Mouse (Mus musculus): ENCODE measurements around the gene Bpi.
A peak's percentile ranks its signal among the peaks of the same experiment; 100 is the strongest.

Gene Bpi

DNA sequence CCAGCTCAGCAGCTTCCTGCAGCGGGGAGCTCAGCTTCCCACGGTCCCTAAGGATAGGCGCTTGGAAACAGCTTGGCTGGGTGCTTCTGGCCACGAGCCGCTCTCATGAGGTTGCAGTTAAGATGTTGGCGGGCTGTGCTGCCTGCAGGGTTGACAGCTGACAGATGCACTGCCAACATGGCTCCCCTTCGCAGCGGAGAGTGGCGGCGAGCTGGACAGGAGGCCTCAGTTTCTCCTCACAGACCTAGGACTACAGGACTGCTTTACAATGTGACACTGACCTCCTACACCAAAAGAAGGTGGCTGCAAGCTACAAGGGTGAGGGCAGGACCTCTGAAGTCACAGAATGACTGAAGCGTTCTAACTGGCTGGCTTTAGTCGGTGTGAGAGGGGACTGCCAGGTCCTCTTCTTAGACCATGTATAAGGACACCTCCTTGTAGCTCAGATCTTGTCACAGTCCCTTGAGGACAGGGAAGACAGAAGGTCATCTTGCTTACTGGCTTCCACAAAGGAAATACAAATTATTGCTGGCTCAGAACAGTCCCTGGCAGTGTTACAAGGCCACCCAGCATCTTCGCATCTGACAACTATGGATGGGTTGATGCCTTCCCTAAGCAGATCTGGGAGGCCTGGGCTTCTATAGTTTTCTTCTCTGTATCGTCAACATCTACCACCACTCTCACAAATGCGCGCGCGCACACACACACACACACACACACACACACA lies 15.6 kb upstream of the Bpi start:
- DNase-seq (ENCODE audit: low spot score): no peak

DNA sequence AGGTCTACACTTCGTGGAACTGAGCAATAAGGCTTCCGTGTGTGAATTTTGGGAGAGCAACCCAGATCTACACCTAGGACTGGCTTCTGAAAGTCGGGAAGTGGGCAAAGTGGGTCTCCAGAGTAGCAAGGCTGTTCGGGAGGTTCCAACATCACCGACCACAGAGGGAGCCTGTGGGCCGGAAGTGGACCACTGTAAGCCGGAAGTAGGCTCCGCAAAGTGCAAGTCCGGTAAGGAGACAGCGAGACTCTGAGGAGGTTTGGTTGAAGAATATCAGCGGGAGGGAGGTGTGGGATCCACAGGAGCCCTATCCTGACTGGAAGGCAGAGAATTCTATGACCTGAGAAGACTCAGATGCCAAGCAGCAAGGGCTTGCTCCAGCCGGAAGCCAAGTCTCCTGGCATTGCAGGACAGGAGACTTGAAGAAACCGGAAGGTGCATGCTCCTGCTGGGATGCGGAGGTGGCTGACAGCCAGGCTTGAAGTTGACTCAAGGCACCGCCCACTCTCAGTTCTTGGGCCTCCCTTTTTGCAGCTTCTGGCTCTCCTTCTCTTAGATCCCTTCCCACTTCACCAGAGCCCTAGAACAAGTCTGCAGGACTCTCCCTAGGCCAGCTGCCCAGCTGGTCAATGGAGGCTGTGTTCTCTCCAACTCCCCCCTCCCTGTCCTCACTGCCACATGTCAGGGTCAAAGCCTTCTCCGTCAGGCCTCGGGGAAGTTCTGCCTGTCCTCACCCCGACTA lies 14.6 kb upstream of the Bpi start:
- DNase-seq (ENCODE audit: low spot score): no peak

GRCm38 (mm10) chr2:158245072-158245817 lies 12.6 kb upstream of the Bpi start:
- no peak for DNase-seq (ENCODE audit: low spot score)

GRCm38 (mm10) chr2:158247852-158248251 lies 10.0 kb upstream of the Bpi start:
- DNase-seq (ENCODE audit: low spot score): no peak

- peak; percentile 27 for DNase-seq (ENCODE audit: low spot score)
Measured at GRCm38 (mm10) chr2:158248318-158248717, 9.6 kb upstream of the Bpi start.

- DNase-seq (ENCODE audit: low spot score): no peak
Measured at GRCm38 (mm10) chr2:158250558-158250957, 7.3 kb upstream of the Bpi start.

GRCm38 (mm10) chr2:158253806-158254205 lies 4.1 kb upstream of the Bpi start:
- DNase-seq (ENCODE audit: low spot score): no peak

DNA sequence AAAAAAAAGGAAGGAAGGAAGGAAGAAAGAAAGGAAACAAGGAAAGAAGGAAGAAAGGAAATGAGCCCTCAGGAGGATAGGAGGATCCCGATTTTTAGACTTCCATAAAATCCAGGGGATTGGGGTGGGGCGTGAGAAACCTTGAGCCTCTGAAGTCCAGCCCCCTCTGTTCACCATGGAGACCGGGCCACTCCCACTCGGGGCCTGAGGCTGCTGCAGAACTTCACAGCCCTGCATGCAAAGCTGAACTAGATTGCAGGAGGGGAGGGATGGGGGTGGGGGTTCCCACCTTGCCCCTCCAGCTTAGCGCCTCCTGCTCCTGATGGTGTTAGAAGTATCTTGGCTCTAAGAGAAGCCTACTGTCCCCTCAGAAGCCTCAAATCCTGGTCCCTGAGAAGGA lies 1.0 kb upstream of the Bpi start:
- DNase-seq (ENCODE audit: low spot score): no peak

DNA sequence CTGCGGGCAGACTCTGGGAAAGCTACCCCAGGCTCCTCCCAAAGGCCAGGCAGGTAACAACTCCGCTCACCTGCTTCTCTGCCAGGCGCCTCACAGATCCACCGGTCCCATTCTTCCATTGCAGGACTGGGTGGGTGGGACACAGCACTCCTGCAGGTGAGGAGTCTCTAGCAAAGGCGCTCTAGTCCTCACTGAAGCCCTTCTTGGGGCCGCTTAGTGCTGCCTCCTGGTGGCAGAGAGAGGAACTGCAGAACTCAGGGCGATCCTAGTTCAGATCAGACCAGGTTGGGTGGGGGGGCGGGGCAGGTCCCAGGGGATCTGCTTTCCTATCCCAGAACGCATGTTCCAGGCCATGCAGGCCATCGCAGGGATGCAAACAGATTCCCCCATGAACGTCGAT lies 887 bp downstream of the Bpi start:
- DNase-seq (ENCODE audit: low spot score): peak; percentile 73

DNA sequence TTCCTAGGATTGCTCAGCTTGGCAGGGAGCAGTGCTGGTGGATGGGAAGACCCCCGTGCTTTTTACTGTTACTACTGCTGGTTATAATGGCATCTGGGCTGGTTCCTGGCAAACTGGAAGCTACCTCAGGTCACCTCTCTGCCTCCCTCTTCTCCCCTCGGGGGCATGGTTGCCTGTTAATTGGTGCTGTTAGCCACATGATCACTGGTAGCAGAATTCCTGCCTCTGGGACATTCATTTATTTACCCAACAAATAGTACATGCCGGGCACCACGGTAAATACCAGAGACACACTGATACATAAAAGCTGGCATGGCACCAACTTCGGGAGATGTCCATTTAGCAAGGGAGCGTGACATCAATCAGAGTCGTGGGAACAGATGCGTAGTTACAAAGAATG lies 1.6 kb downstream of the Bpi start:
- no peak for DNase-seq (ENCODE audit: low spot score)

DNA sequence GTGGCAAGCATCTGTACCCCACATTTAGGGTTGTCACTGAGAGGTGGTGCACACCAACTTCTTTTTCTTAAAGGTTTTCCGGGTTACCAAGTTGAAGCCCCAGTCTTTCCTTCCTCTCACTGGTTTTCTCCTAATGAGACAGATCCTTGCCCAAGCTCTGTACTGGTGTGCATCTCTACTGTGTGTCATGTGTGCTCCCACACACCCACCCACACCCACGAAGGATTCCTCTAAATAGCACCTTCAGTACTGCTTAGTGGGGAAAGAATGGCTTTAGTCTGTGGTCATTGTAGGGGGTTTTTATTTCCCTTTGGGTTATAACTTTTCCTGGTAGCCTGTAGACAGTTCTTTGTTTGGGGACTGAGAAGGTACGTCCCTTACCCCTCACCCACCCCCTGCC lies 7.0 kb downstream of the Bpi start:
- DNase-seq (ENCODE audit: low spot score): no peak

GRCm38 (mm10) chr2:158270017-158270416 lies 12.1 kb downstream of the Bpi start:
- DNase-seq (ENCODE audit: low spot score): no peak

GRCm38 (mm10) chr2:158273646-158274045 lies 15.8 kb downstream of the Bpi start:
- no peak for DNase-seq (ENCODE audit: low spot score)

- no peak for DNase-seq (ENCODE audit: low spot score)
Measured at GRCm38 (mm10) chr2:158275349-158275748, 17.5 kb downstream of the Bpi start.

DNA sequence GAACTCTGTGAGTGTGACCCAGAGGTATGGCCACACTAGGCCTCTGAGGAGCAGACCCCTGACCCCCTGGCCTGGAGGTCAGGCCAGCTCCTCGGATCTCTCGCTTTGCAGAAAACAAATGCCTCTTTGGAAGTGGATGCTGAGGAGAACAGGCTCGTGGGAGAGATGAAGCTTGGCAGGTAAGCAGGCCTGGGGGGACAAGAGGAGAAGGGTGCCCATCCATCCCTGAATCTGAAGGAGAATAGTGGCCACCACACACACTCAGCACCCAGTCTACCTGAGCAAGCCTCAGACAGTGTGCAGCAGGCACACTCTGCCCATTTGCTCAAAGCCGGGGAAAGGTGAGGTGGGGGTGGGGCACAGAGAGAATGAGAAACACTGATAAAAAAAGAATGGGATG lies 17.9 kb downstream of the Bpi start:
- no peak for DNase-seq (ENCODE audit: low spot score)

GRCm38 (mm10) chr2:158276451-158276850 lies 18.6 kb downstream of the Bpi start:
- no peak for DNase-seq (ENCODE audit: low spot score)

DNA sequence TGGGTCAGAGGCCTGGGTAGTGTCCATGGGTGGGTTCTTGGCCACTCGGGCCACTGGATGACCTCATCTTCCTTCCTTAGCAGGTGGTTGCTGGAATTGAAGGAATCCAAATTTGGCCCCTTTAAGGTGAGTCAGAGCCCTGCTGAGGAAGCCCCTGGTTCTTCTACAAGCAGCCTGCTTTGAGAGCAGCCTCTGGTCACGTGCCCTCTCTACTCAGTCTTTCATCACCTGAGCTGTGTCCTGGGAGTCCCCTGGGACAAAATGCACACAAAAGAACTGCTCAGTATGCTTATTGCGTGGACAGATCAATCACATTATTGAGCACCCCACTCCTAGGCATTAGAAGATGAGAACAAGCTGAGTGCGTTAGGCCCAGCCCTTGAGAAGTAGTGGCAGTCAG lies 19.0 kb downstream of the Bpi start:
- no peak for DNase-seq (ENCODE audit: low spot score)

GRCm38 (mm10) chr2:158279656-158280055 lies 21.8 kb downstream of the Bpi start:
- DNase-seq (ENCODE audit: low spot score): no peak

DNA sequence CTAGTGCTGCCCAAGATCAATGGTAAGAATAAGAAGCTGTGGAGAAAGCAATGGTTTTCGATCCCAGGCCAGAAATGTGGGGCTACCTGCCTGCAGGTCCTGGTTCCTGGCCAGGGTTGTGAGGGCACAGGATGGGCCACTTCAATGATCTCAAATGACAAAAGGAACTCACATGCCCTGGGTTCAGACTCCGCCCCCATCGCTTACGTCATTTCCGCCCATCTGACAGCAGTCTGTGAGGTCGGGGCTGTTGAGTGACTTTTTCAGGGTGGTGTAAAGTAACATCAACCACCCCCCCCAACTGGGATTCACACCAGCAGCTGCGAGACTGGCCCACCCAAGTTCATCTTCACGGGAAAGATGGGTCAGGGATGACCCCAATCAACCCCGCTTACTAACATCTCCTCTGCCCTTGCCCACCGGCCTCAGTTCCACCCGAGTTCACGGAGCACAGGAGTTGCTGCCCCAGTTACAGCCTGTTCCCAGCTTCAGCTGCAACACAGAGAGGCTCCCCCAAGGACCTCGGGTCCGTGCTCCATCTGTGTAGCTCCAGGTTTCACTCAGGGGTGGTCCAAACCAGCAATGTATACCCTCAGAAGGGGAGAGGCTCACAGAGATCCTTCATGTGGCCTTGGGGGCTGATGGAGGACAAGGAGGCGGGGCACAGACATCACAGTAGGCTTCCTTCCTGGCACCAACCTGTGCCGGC lies 23.8 kb downstream of the Bpi start:
- no peak for DNase-seq (ENCODE audit: low spot score)

- no peak for DNase-seq (ENCODE audit: low spot score)
Measured at GRCm38 (mm10) chr2:158283136-158283535, 25.2 kb downstream of the Bpi start.

- no peak for DNase-seq (ENCODE audit: low spot score)
Measured at GRCm38 (mm10) chr2:158283771-158284170, 25.9 kb downstream of the Bpi start.

GRCm38 (mm10) chr2:158284571-158284970 lies 26.7 kb downstream of the Bpi start:
- peak; percentile 75 for DNase-seq (ENCODE audit: low spot score)
